Mouse (Mus musculus) C2C12 (cell line): ENCODE results near the gene Lgmn.

Source experiments
- CEBPB ChIP-seq: IDR thresholded peaks from one replicate; pipeline ENCODE4 v1.6.1; 2011; ENCODE audit warnings: low read depth, mild to moderate bottlenecking, control low read depth, moderate library complexity
- CTCF ChIP-seq: IDR thresholded peaks from one replicate; pipeline ENCODE4 v1.5.1; 2011; ENCODE audit not compliant: control insufficient read depth, insufficient read depth, insufficient read length
- FOSL1 ChIP-seq: IDR thresholded peaks from one replicate; pipeline ENCODE4 v1.8.0; 2011; ENCODE audit warnings: mild to moderate bottlenecking, low read length; ENCODE audit not compliant: poor library complexity, insufficient read depth, severe bottlenecking
- MAX ChIP-seq: IDR thresholded peaks from one replicate; pipeline ENCODE4 v1.6.1; 2011; ENCODE audit warnings: mild to moderate bottlenecking, control low read depth
- MYOD1 ChIP-seq: IDR thresholded peaks from one replicate; pipeline ENCODE4 v1.6.1; 2011; ENCODE audit warnings: low read depth; ENCODE audit not compliant: control insufficient read depth, insufficient read length
- MYOG ChIP-seq: IDR thresholded peaks from one replicate; pipeline ENCODE4 v1.6.1; 2011; ENCODE audit not compliant: control insufficient read depth, insufficient read length; ENCODE audit errors: extremely low read depth
- USF1 ChIP-seq: IDR thresholded peaks from one replicate; pipeline ENCODE4 v1.6.1; 2011; ENCODE audit warnings: low read depth, mild to moderate bottlenecking, control low read depth, moderate library complexity

GRCm38 (mm10) chr12:102464650-102465049, 25.0 kb upstream of the Lgmn start:
- TF ChIP-seq CTCF (no peak), USF1 (no peak), MYOD1 (no peak), CEBPB (no peak), MAX (no peak), FOSL1 (no peak), MYOG (no peak)
